Mouse (Mus musculus) CH12.LX (cell line): ENCODE measurements around the gene Nme9. TPM values are rescaled to one million over a fixed set of nuclear protein-coding genes. Genes with fewer than 3 reads are reported as not detected.

Experiments used
- DNase-seq: peaks from one replicate; pipeline ENCODE4 v3.0.0-alpha.2; 2013; ENCODE audit errors: extremely low read depth
- H3K27ac ChIP-seq: 2 replicates; pipeline ENCODE4 v1.5.1; 2012; ENCODE audit warnings: low read depth, mild to moderate bottlenecking, control low read depth, moderate library complexity; ENCODE audit not compliant: insufficient read depth
- H3K27me3 ChIP-seq: replicated peaks from 2 replicates; pipeline ENCODE3; 2012; ENCODE audit warnings: inconsistent platforms
- H3K36me3 ChIP-seq, 2 experiments: replicated peaks in 1 of 2; 2 replicates each; pipeline versions ENCODE3 to v1.6.1; 2012; ENCODE audit warnings: inconsistent platforms in 1 of 2, low read length in 1 of 2, mild to moderate bottlenecking in 1 of 2, mixed read lengths in 1 of 2, moderate library complexity in 1 of 2; ENCODE audit not compliant: control insufficient read depth in 1 of 2, insufficient read depth in 1 of 2
- H3K4me1 ChIP-seq, 2 experiments: 2 replicates each; pipeline ENCODE4 v1.6.1; 2012; ENCODE audit warnings: inconsistent platforms in 1 of 2, moderate library complexity in 1 of 2; ENCODE audit not compliant: insufficient read depth in 2 of 2, control insufficient read depth in 1 of 2
- H3K4me2 ChIP-seq: 2 replicates; pipeline ENCODE4 v1.6.1; 2012; ENCODE audit warnings: low read depth, mild to moderate bottlenecking, control low read depth; ENCODE audit not compliant: poor library complexity, insufficient read depth, severe bottlenecking
- H3K4me3 ChIP-seq, 3 experiments: fragments of 150-350 bp in 1 of 3; sonication (generic) in 1 of 3; replicated peaks in 1 of 3; 2 replicates each; pipeline versions ENCODE3 to v1.5.1; 2011 to 2012; ENCODE audit warnings: low read depth in 2 of 3, low read length in 2 of 3, mild to moderate bottlenecking in 2 of 3, moderate library complexity in 2 of 3, control low read depth in 1 of 3, improper control_type of control experiment in 1 of 3, inconsistent platforms in 1 of 3, mixed read lengths in 1 of 3; ENCODE audit not compliant: poor library complexity in 1 of 3
- H3K79me2 ChIP-seq: replicated peaks from 2 replicates; pipeline ENCODE4 v1.6.1; 2012; ENCODE audit warnings: mild to moderate bottlenecking, moderate library complexity; ENCODE audit not compliant: control insufficient read depth, poor library complexity, insufficient read depth, severe bottlenecking; ENCODE audit errors: extremely low read depth
- H3K9ac ChIP-seq: 2 replicates; pipeline ENCODE4 v1.6.1; 2012; ENCODE audit warnings: low read depth, mild to moderate bottlenecking, control low read depth, moderate library complexity; ENCODE audit not compliant: insufficient read depth
- H3K9me3 ChIP-seq: replicated peaks from 2 replicates; pipeline ENCODE3; 2012; ENCODE audit warnings: low read length, inconsistent platforms, mixed read lengths
- BHLHE40 ChIP-seq: IDR thresholded peaks from 2 replicates; pipeline ENCODE4 v1.6.1; 2011; ENCODE audit warnings: mild to moderate bottlenecking, low read depth, low read length, improper control_type of control experiment
- CHD1 ChIP-seq: IDR thresholded peaks from 2 replicates; pipeline ENCODE4 v1.6.1; 2012; ENCODE audit warnings: low read depth, low read length, improper control_type of control experiment, inconsistent platforms
- CTCF ChIP-seq, 2 experiments: IDR thresholded peaks in 1 of 2; conservative IDR thresholded peaks in 1 of 2; 2 replicates each; pipeline ENCODE4 v1.5.1; 2011 to 2012; ENCODE audit warnings: low read depth in 2 of 2, low read length in 2 of 2, improper control_type of control experiment in 1 of 2, inconsistent platforms in 1 of 2, mild to moderate bottlenecking in 1 of 2, moderate library complexity in 1 of 2
- EP300 ChIP-seq: IDR thresholded peaks from 2 replicates; pipeline ENCODE4 v1.6.1; 2011; ENCODE audit warnings: low read length, improper control_type of control experiment
- ETS1 ChIP-seq: conservative IDR thresholded peaks from 2 replicates; pipeline ENCODE4 v1.6.1; 2012; ENCODE audit warnings: low read depth, mild to moderate bottlenecking, inconsistent platforms, low read length, improper control_type of control experiment, moderate library complexity
- HCFC1 ChIP-seq: IDR thresholded peaks from 2 replicates; pipeline ENCODE4 v1.6.1; 2012; ENCODE audit warnings: low read depth, mild to moderate bottlenecking, inconsistent platforms, low read length, improper control_type of control experiment
- JUND ChIP-seq: conservative IDR thresholded peaks from 2 replicates; pipeline ENCODE4 v1.6.1; 2011; ENCODE audit warnings: low read depth, low read length, improper control_type of control experiment
- KAT2A ChIP-seq: IDR thresholded peaks from 2 replicates; pipeline ENCODE4 v1.6.1; 2012; ENCODE audit warnings: low read length, improper control_type of control experiment, inconsistent platforms; ENCODE audit not compliant: insufficient replicate concordance
- MAFK ChIP-seq: IDR thresholded peaks from 2 replicates; pipeline ENCODE4 v1.6.1; 2011; ENCODE audit warnings: low read length, improper control_type of control experiment; ENCODE audit not compliant: insufficient replicate concordance
- MAX ChIP-seq: IDR thresholded peaks from 2 replicates; pipeline ENCODE4 v1.6.1; 2011; ENCODE audit warnings: low read length, improper control_type of control experiment
- MAZ ChIP-seq: IDR thresholded peaks from 2 replicates; pipeline ENCODE4 v1.6.1; 2012; ENCODE audit warnings: low read depth, mild to moderate bottlenecking, inconsistent platforms, low read length, improper control_type of control experiment, moderate library complexity
- MXI1 ChIP-seq: IDR thresholded peaks from 2 replicates; pipeline ENCODE4 v1.6.1; 2011; ENCODE audit warnings: mild to moderate bottlenecking, low read depth, low read length, improper control_type of control experiment
- MYC ChIP-seq: IDR thresholded peaks from 2 replicates; pipeline ENCODE4 v1.6.1; 2011; ENCODE audit warnings: low read depth, mild to moderate bottlenecking, improper control_type of control experiment, low read length
- PAX5 ChIP-seq: IDR thresholded peaks from 2 replicates; pipeline ENCODE4 v1.6.1; 2012; ENCODE audit warnings: low read length, inconsistent platforms, mixed read lengths
- POLR2A ChIP-seq: IDR thresholded peaks from 2 replicates; pipeline ENCODE4 v1.6.1; 2011; ENCODE audit warnings: low read depth, mild to moderate bottlenecking, improper control_type of control experiment, low read length
- RAD21 ChIP-seq: IDR thresholded peaks from 2 replicates; pipeline ENCODE4 v1.6.1; 2011; ENCODE audit warnings: low read depth, mild to moderate bottlenecking, low read length, improper control_type of control experiment, moderate library complexity
- SIN3A ChIP-seq: IDR thresholded peaks from 2 replicates; pipeline ENCODE4 v1.6.1; 2012; ENCODE audit warnings: low read length, improper control_type of control experiment, inconsistent platforms
- SMC3 ChIP-seq: IDR thresholded peaks from 2 replicates; pipeline ENCODE4 v1.6.1; 2011; ENCODE audit warnings: low read depth, low read length, improper control_type of control experiment
- TBP ChIP-seq: conservative IDR thresholded peaks from 2 replicates; pipeline ENCODE4 v1.6.1; 2011; ENCODE audit warnings: low read depth, low read length, improper control_type of control experiment
- UBTF ChIP-seq: IDR thresholded peaks from 2 replicates; pipeline ENCODE4 v1.6.1; 2012; ENCODE audit warnings: low read depth, mild to moderate bottlenecking, inconsistent platforms, low read length, improper control_type of control experiment, moderate library complexity
- USF1 ChIP-seq: IDR thresholded peaks from 2 replicates; pipeline ENCODE4 v1.6.1; 2014; ENCODE audit warnings: low read depth, mild to moderate bottlenecking, inconsistent platforms, low read length, improper control_type of control experiment
- ZC3H11A ChIP-seq: IDR thresholded peaks from 2 replicates; pipeline ENCODE4 v1.6.1; 2012; ENCODE audit warnings: low read depth, mild to moderate bottlenecking, inconsistent platforms, low read length, improper control_type of control experiment
- ZNF384 ChIP-seq: IDR thresholded peaks from 2 replicates; pipeline ENCODE4 v1.6.1; 2012; ENCODE audit warnings: low read depth, low read length, improper control_type of control experiment, inconsistent platforms
- dilution Hi-C: fragments of 300-500 bp; cut with MboI; formaldehyde crosslinking; loops from 2 replicates; pipeline ENCODE4 v1.14.3; 2020; ENCODE audit warnings: low sequenced_read_pairs; ENCODE audit not compliant: extremely low pct_unique_long_range_greater_than_20kb, extremely low pct_ligation_motif_present
- in situ Hi-C: fragments of 300-500 bp; cut with MboI; formaldehyde crosslinking; loops from 3 replicates; pipeline ENCODE4 v1.14.3; 2019; ENCODE audit warnings: low sequenced_read_pairs, low pct_ligation_motif_present, low pct_unique_long_range_greater_than_20kb, mixed read lengths
- polyA plus RNA-seq: library from polyadenylated mRNA; unstranded; fragments of >175 nt; gene quantifications from 2 replicates; pipeline ENCODE4 v1.2.1, GENCODE M21; 2012; ENCODE audit warnings: low read depth; ENCODE audit not compliant: insufficient read length
- total RNA-seq, 2 experiments: library from RNA; depleted of rRNA; stranded (reverse); fragments of 300-350 nt in 1 of 2; fragments of >200 nt in 1 of 2; gene quantifications; 2 replicates each; pipeline ENCODE4 v1.2.3; 2012 to 2014

The Nme9 gene
- total and polyA plus RNA-seq, 3 experiments: not detected

GRCm38 (mm10) chr9:99431346-99431745 lies 19.9 kb upstream of the Nme9 start:
- H3K36me3 ChIP-seq: no peaks in the 10 kb centered on the region
- no peak for DNase-seq
- in situ Hi-C loops (no loop called here), dilution Hi-C loops (no loop called here)
- no peaks in the 10 kb centered on the region for H3K9me3 ChIP-seq
- H3K4me1 ChIP-seq: no peaks in the 10 kb centered on the region
- H3K4me2 ChIP-seq: no peak overlapping the region
- TF ChIP-seq HCFC1 (no peak), ZNF384 (no peak), JUND (no peak), MXI1 (no peak), UBTF (no peak), ETS1 (no peak), SIN3A (no peak), MAZ (no peak), ZC3H11A (no peak), BHLHE40 (no peak), EP300 (no peak), CHD1 (no peak)
- H3K9ac ChIP-seq: no peak overlapping the region
- peaks cover 17% of the 10 kb centered on the region for H3K27me3 ChIP-seq
- H3K4me3 ChIP-seq: no peak overlapping the region
- no peak overlapping the region for H3K27ac ChIP-seq
- no peaks in the 10 kb centered on the region for H3K79me2 ChIP-seq

DNA sequence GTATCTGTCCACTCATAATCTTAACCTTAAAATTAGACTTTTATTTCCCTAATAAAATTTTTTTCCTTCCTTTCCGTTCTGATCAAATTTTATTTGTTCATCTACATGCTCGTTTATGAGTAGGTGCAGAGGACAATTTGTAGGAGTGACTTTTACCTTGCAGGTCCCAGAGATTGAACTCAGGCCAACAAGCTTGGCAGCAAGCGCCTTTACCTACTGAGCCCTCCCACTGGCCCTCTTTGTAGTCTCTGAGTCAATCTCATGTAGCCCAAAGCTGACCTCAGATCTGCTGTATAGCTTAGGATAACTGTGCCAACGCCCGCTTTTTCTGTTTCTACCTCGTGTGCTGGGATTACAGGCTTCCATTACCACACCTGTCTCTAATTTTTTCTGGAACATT lies 19.3 kb upstream of the Nme9 start:
- Histone ChIP-seq H3K27me3 (peaks cover 22% of the 10 kb centered on the region), H3K27ac (no peak overlapping the region), H3K4me3 (no peak overlapping the region), H3K36me3 (no peaks in the 10 kb centered on the region), H3K4me1 (no peaks in the 10 kb centered on the region), H3K4me2 (no peak overlapping the region), H3K79me2 (no peaks in the 10 kb centered on the region), H3K9me3 (no peaks in the 10 kb centered on the region), H3K9ac (no peak overlapping the region)
- in situ Hi-C loops (no loop called here), dilution Hi-C loops (no loop called here)
- DNase-seq: no peak
- TF ChIP-seq SIN3A: no peak
- no peak for TF ChIP-seq MYC
- TF ChIP-seq MAX: no peak
- no peak for TF ChIP-seq MAZ
- TF ChIP-seq ZC3H11A: no peak
- no peak for TF ChIP-seq PAX5
- TF ChIP-seq MAFK: no peak
- TF ChIP-seq SMC3: no peak
- no peak for TF ChIP-seq MXI1
- no peak for TF ChIP-seq RAD21
- TF ChIP-seq POLR2A: no peak
- no peak for TF ChIP-seq TBP
- no peak for TF ChIP-seq KAT2A
- no peak for TF ChIP-seq USF1
- TF ChIP-seq CTCF (conservative IDR thresholded peaks at IDR 0.05 in 1 of 2, IDR thresholded peaks at IDR 0.05 in 1 of 2; ENCODE audit: low read depth in 2 of 2, low read length in 2 of 2): no peak
- no peak for TF ChIP-seq JUND
- TF ChIP-seq CHD1: no peak
- TF ChIP-seq, all 38 proteins: peak for 0
